Comparison of ENCODE assay signal across 8 mouse cellular contexts in the genomic region with DNA sequence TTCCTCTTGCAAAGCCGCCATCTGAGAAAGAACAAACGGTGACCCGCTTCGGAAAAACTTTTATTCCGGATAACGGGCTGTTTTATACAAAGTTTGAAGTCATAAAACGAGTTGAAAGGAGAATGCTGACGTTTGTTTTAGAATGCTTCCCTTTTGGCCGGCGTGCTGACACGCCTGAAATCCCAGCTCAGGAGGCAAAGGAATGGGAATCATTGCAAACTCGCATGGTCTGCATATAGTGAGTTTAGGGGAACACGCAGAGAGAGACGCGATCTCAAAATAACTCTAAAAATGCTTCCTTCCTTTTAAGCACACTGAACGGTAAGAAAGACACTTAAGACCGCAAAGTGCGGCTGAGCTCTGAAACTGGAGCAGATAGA. TPM values are rescaled to one million over a fixed set of nuclear protein-coding genes. Genes with fewer than 3 reads are reported as not detected.
DNase-seq lines count a peak whose midpoint lies in the region; ATAC-seq and TF ChIP-seq lines count a peak whose summit lies in the region.

No protein-coding gene starts in this region.

- no peak for ATAC-seq in hindbrain, embryonic 12.5 days (ENCODE audit: low FRiP score)
- ATAC-seq in midbrain, embryonic 13.5 days: no peak

- WGBS in lung, adult 2 months: under 1% methylated on average over 18 of the region's 18 CpGs
- under 1% methylated on average over 18 of the region's 18 CpGs for WGBS in hindbrain, embryonic 12.5 days
- WGBS in midbrain, embryonic 13.5 days: under 1% methylated on average over 18 of the region's 18 CpGs

- H3K27ac ChIP-seq in cortical plate, adult 2 months (ENCODE audit: insufficient read depth, low read length): peak overlapping the region; percentile 97
- H3K27ac ChIP-seq in hindbrain, embryonic 12.5 days: peak overlapping the region; percentile 98
- H3K27ac ChIP-seq in midbrain, embryonic 13.5 days: peak overlapping the region; percentile 98

- DNase-seq in lung, adult 2 months: no peak
- DNase-seq in lung, postnatal 14 days: no peak
- no peak for DNase-seq in B cell, adult 2 months
- DNase-seq in adrenal gland, adult 8-10 months: no peak
- DNase-seq in kidney, adult 18-20 months: no peak

- H3K4me3 ChIP-seq in lung, adult 2 months (replicated peaks; ENCODE audit: extremely low read depth, low read depth, low read length): peak overlapping the region; percentile 95
- H3K4me3 ChIP-seq in cortical plate, adult 2 months (ENCODE audit: insufficient read depth, low read length): peak overlapping the region; percentile 99
- H3K4me3 ChIP-seq in hindbrain, embryonic 12.5 days: peak overlapping the region; percentile 95
- H3K4me3 ChIP-seq in midbrain, embryonic 13.5 days (replicated peaks): peak overlapping the region; percentile 91

- H3K9ac ChIP-seq in hindbrain, embryonic 12.5 days: peak overlapping the region; percentile 99
- peak overlapping the region; percentile 99 for H3K9ac ChIP-seq in midbrain, embryonic 13.5 days (replicated peaks)

- H3K4me2 ChIP-seq in hindbrain, embryonic 12.5 days (replicated peaks): peak overlapping the region; percentile 87
- H3K4me2 ChIP-seq in midbrain, embryonic 13.5 days (replicated peaks): peak overlapping the region; percentile 76

- H3K4me1 ChIP-seq in lung, adult 2 months (ENCODE audit: control insufficient read depth, insufficient read depth, low read length): peaks cover 3% of the 10 kb centered on the region; the same call in 1 of the 2 replicates
- no peaks in the 10 kb centered on the region for H3K4me1 ChIP-seq in cortical plate, adult 2 months (ENCODE audit: control insufficient read depth, insufficient read depth, low read length)
- H3K4me1 ChIP-seq in hindbrain, embryonic 12.5 days: peaks cover 13% of the 10 kb centered on the region
- H3K4me1 ChIP-seq in midbrain, embryonic 13.5 days (replicated peaks): peaks cover 22% of the 10 kb centered on the region

- H3K9me3 ChIP-seq in hindbrain, embryonic 12.5 days (replicated peaks): no peaks in the 10 kb centered on the region
- no peaks in the 10 kb centered on the region for H3K9me3 ChIP-seq in midbrain, embryonic 13.5 days

- H3K27me3 ChIP-seq in hindbrain, embryonic 12.5 days: no peaks in the 10 kb centered on the region
- H3K27me3 ChIP-seq in midbrain, embryonic 13.5 days: no peaks in the 10 kb centered on the region

- TF ChIP-seq POLR2A in lung, adult 2 months (IDR thresholded peaks at IDR 0.05; ENCODE audit: borderline replicate concordance, extremely low read depth, low read depth, low read length): no peak
- TF ChIP-seq POLR2A in cortical plate, adult 2 months (IDR thresholded peaks at IDR 0.05; ENCODE audit: extremely low read depth, insufficient read depth, low read length): no peak

- no peaks in the 10 kb centered on the region for H3K36me3 ChIP-seq in hindbrain, embryonic 12.5 days
- H3K36me3 ChIP-seq in midbrain, embryonic 13.5 days: no peaks in the 10 kb centered on the region

- no peak for TF ChIP-seq CTCF in lung, adult 2 months (IDR thresholded peaks at IDR 0.05; ENCODE audit: insufficient read depth, low read length)
- TF ChIP-seq CTCF in cortical plate, adult 2 months (IDR thresholded peaks at IDR 0.05; ENCODE audit: extremely low read depth, insufficient read depth, low read length): no peak

RNA-seq across cellular contexts. Expression of a gene that starts 0.4 kb away (rescaled TPM):
- 4.5 and 5.3 TPM in 2 replicates for polyA plus RNA-seq in lung, adult 2 months (2012; rRNA removed)
- polyA plus RNA-seq in cortical plate, adult 2 months (2012; rRNA removed): 8.9 and 9.1 TPM in 2 replicates
- 10.5 and 10.7 TPM in 2 replicates for polyA plus RNA-seq in hindbrain, embryonic 12.5 days (2016; fragmentation: Nextera tagmentation; extraction: Ambion mirVana)
- 9.1 and 9.2 TPM in 2 replicates for polyA plus RNA-seq in midbrain, embryonic 13.5 days (2015; fragmentation: Nextera tagmentation; extraction: Ambion mirVana)
- total RNA-seq in adrenal gland, adult 8-10 months (2022): 10 to 100 TPM; 10.2 to 10.9 (median 10.7) TPM

RNA-seq across cellular contexts. Expression of a gene that starts 0.5 kb away (rescaled TPM):
- polyA plus RNA-seq in lung, adult 2 months (2012; rRNA removed): 80.7 and 92.5 TPM in 2 replicates
- polyA plus RNA-seq in cortical plate, adult 2 months (2012; rRNA removed): 129 and 139 TPM in 2 replicates
- polyA plus RNA-seq in hindbrain, embryonic 12.5 days (2016; fragmentation: Nextera tagmentation; extraction: Ambion mirVana): 200 and 201 TPM in 2 replicates
- polyA plus RNA-seq in midbrain, embryonic 13.5 days (2015; fragmentation: Nextera tagmentation; extraction: Ambion mirVana): 150 and 174 TPM in 2 replicates
- 100 to 1,000 TPM; 177 to 269 (median 227) TPM for total RNA-seq in adrenal gland, adult 8-10 months (2022)
